Mouse (Mus musculus): ENCODE measurements around the gene Ccdc63.

GRCm38 (mm10) chr5:122085291-122085690, 55.3 kb downstream of the Ccdc63 start:
- TF ChIP-seq CTCF (IDR thresholded peaks at IDR 0.05; ENCODE audit: low read depth) (no peak), EP300 (IDR thresholded peaks at IDR 0.05; ENCODE audit: low read depth) (no peak)

Measured in heart, postnatal 0 days (tissue).